Comparison of ENCODE assay signal across 12 mouse cellular contexts in the genomic region with DNA sequence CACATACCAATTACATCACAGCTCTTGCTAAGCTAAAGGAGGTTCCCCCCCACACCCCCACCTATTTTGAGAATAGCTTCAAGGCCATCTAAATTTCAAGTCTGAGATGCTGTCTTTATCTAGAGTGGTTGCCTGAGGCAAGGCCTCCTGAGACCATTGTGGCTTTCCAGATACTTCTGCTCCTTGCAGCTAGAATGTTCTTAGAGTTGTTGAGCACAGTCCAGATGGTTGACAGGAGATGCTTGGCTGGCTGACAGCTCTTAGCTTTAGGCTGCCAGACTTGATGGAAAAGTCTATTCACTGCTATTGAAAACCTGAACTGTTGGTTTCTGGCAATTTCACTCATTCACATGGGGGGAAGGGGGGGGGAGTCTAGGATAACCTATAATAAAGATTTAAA. TPM values are rescaled to one million over a fixed set of nuclear protein-coding genes. Genes with fewer than 3 reads are reported as not detected.
DNase-seq lines count a peak whose midpoint lies in the region; ATAC-seq and TF ChIP-seq lines count a peak whose summit lies in the region.
"Had no signal": no experiment of that assay in that cellular context is flagged by ENCODE, and none has a peak within 500 bp of the region (broad histone marks: within the 10 kb centered on the region; RNA-seq: fewer than 3 reads in every experiment).

No protein-coding gene starts in this region.

- H3K27ac ChIP-seq in stomach, postnatal 0 days (replicated peaks): no peak overlapping the region
- H3K27ac ChIP-seq: embryonic facial prominence, embryonic 15.5 days; hindbrain, embryonic 13.5 days; liver, embryonic 13.5 days had no signal

- ATAC-seq in stomach, postnatal 0 days (ENCODE audit: low FRiP score, low TSS enrichment): no peak

- peaks cover 2% of the 10 kb centered on the region; the same call in 1 of the 2 replicates for H3K36me3 ChIP-seq in stomach, postnatal 0 days (ENCODE audit: control insufficient read depth, insufficient read depth, low read length)

- no peak overlapping the region for H3K4me2 ChIP-seq in stomach, postnatal 0 days (replicated peaks; ENCODE audit: low read depth)
- H3K4me2 ChIP-seq: embryonic facial prominence, embryonic 15.5 days; hindbrain, embryonic 13.5 days; liver, embryonic 13.5 days had no signal

- intact Hi-C loops in gastrocnemius, postnatal 14 days (cut with DNase I; ENCODE audit: low total_unique reads): no loop called here

- no peaks in the 10 kb centered on the region for H3K4me1 ChIP-seq in stomach, postnatal 0 days (replicated peaks; ENCODE audit: control insufficient read depth, insufficient read depth)
- H3K4me1 ChIP-seq: embryonic facial prominence, embryonic 15.5 days; hindbrain, embryonic 13.5 days; liver, embryonic 13.5 days had no signal

- TF ChIP-seq CTCF in stomach, postnatal 0 days (IDR thresholded peaks at IDR 0.05; ENCODE audit: low read depth): no peak

- no peak for TF ChIP-seq EP300 in stomach, postnatal 0 days (optimal IDR thresholded peaks at IDR 0.05)

- peak; percentile 7 for DNase-seq in gastrocnemius, postnatal 14 days
- DNase-seq in gastrocnemius, postnatal 25 days: no peak
- peak; percentile 78 for DNase-seq in NIH3T3 (ENCODE audit: low read depth)
- peak; percentile 45 to 72 for DNase-seq in frontal cortex, adult 2 months (ENCODE audit: extremely low spot score in 1 of 2, low spot score in 1 of 2)
- DNase-seq in layer of hippocampus, postnatal 36 days: peak; percentile 41 to 48
- DNase-seq in stomach, postnatal 0 days (ENCODE audit: low spot score): no peak
- DNase-seq in adrenal gland, adult 18-20 months (ENCODE audit: low spot score in 2 of 2): no peak
- no peak for DNase-seq in thymus, postnatal 10 days (ENCODE audit: low spot score in 2 of 2)
- DNase-seq: adrenal gland, postnatal 10 days; liver, embryonic 13.5 days had no signal

- H3K9me3 ChIP-seq in stomach, postnatal 0 days (ENCODE audit: control insufficient read depth, low read length): no peaks in the 10 kb centered on the region

- no peaks in the 10 kb centered on the region for H3K27me3 ChIP-seq in stomach, postnatal 0 days (ENCODE audit: control insufficient read depth, insufficient read depth, low read length)
- H3K27me3 ChIP-seq: embryonic facial prominence, embryonic 15.5 days; hindbrain, embryonic 13.5 days; liver, embryonic 13.5 days had no signal

- H3K4me3 ChIP-seq in stomach, postnatal 0 days (ENCODE audit: low read depth, low read length): no peak overlapping the region
- H3K4me3 ChIP-seq: embryonic facial prominence, embryonic 15.5 days; hindbrain, embryonic 13.5 days; liver, embryonic 13.5 days had no signal

- H3K9ac ChIP-seq in stomach, postnatal 0 days (ENCODE audit: low read length): no peak overlapping the region
- H3K9ac ChIP-seq: embryonic facial prominence, embryonic 15.5 days; hindbrain, embryonic 13.5 days; liver, embryonic 13.5 days had no signal

RNA-seq across cellular contexts. Expression of a gene that starts 2.3 kb away (rescaled TPM):
- total RNA-seq in gastrocnemius, postnatal 14 days (2021): not detected
- total RNA-seq in gastrocnemius, postnatal 25 days (2021): not detected
- not detected in 2 replicates for polyA plus RNA-seq in frontal cortex, adult 2 months (2012; rRNA removed)
- total RNA-seq in layer of hippocampus, postnatal 36 days (2021): not detected
- 0.32 TPM in 1 of 2 replicates, not detected in the other for polyA plus RNA-seq in stomach, postnatal 0 days (2015; fragmentation: Nextera tagmentation; extraction: Ambion mirVana)
- total RNA-seq in adrenal gland, adult 18-20 months (2021): not detected
- total RNA-seq: adrenal gland, postnatal 10 days had no signal
- polyA plus RNA-seq: liver, embryonic 13.5 days had no signal

RNA-seq across cellular contexts. Expression of a gene that starts 19.6 kb away (rescaled TPM):
- 10 to 100 TPM; 29.7 to 36.0 TPM for total RNA-seq in gastrocnemius, postnatal 14 days (2021)
- 10 to 100 TPM; 31.3 to 34.4 TPM for total RNA-seq in gastrocnemius, postnatal 25 days (2021)
- polyA plus RNA-seq in frontal cortex, adult 2 months (2012; rRNA removed): 141 and 158 TPM in 2 replicates
- total RNA-seq in layer of hippocampus, postnatal 36 days (2021): 100 to 1,000 TPM; 155 to 161 TPM
- 17.0 and 19.2 TPM in 2 replicates for polyA plus RNA-seq in stomach, postnatal 0 days (2015; fragmentation: Nextera tagmentation; extraction: Ambion mirVana)
- 100 to 1,000 TPM in 1 of 2 experiments, 10 to 100 TPM in 1; 83.7 to 121 TPM for total RNA-seq in adrenal gland, adult 18-20 months (2021)

RNA-seq across cellular contexts. Expression of a gene that starts 39.3 kb away (rescaled TPM):
- 1 to 10 TPM; 3.6 TPM for total RNA-seq in gastrocnemius, postnatal 14 days (2021)
- 1 to 10 TPM; 4.2 to 4.4 TPM for total RNA-seq in gastrocnemius, postnatal 25 days (2021)
- polyA plus RNA-seq in frontal cortex, adult 2 months (2012; rRNA removed): 4.1 and 4.3 TPM in 2 replicates
- 1 to 10 TPM; 4.5 to 5.1 TPM for total RNA-seq in layer of hippocampus, postnatal 36 days (2021)
- polyA plus RNA-seq in stomach, postnatal 0 days (2015; fragmentation: Nextera tagmentation; extraction: Ambion mirVana): 2.0 and 2.6 TPM in 2 replicates
- total RNA-seq in adrenal gland, adult 18-20 months (2021): 1 to 10 TPM; 4.5 to 6.2 TPM

RNA-seq across cellular contexts. Expression of a gene that starts 40.8 kb away (rescaled TPM):
- total RNA-seq in gastrocnemius, postnatal 14 days (2021): 10 to 100 TPM; 31.1 to 32.9 TPM
- total RNA-seq in gastrocnemius, postnatal 25 days (2021): 10 to 100 TPM; 27.6 to 29.4 TPM
- polyA plus RNA-seq in frontal cortex, adult 2 months (2012; rRNA removed): 12.2 and 14.7 TPM in 2 replicates
- 10 to 100 TPM; 20.0 to 21.7 TPM for total RNA-seq in layer of hippocampus, postnatal 36 days (2021)
- 2.8 and 3.1 TPM in 2 replicates for polyA plus RNA-seq in stomach, postnatal 0 days (2015; fragmentation: Nextera tagmentation; extraction: Ambion mirVana)
- total RNA-seq in adrenal gland, adult 18-20 months (2021): 10 to 100 TPM; 20.0 to 26.3 TPM

Comparison
In these comparisons a context has a peak if more than half of its experiments do, and no peak if none do; other contexts are left out.
1. DNase-seq: peak in gastrocnemius, postnatal 14 days (single experiment), NIH3T3 (single experiment), frontal cortex, adult 2 months (2 of 2) and layer of hippocampus, postnatal 36 days (2 of 2); none in gastrocnemius, postnatal 25 days (single experiment), stomach, postnatal 0 days (single experiment), adrenal gland, adult 18-20 months (0 of 2) and thymus, postnatal 10 days (0 of 2).